Mouse (Mus musculus) thymus, postnatal 14 days (tissue): Measurements from ENCODE around the gene Fkbpl.

Experiments
- DNase-seq: peaks from one replicate; pipeline ENCODE4 v3.0.0; 2021

Gene Fkbpl

DNA sequence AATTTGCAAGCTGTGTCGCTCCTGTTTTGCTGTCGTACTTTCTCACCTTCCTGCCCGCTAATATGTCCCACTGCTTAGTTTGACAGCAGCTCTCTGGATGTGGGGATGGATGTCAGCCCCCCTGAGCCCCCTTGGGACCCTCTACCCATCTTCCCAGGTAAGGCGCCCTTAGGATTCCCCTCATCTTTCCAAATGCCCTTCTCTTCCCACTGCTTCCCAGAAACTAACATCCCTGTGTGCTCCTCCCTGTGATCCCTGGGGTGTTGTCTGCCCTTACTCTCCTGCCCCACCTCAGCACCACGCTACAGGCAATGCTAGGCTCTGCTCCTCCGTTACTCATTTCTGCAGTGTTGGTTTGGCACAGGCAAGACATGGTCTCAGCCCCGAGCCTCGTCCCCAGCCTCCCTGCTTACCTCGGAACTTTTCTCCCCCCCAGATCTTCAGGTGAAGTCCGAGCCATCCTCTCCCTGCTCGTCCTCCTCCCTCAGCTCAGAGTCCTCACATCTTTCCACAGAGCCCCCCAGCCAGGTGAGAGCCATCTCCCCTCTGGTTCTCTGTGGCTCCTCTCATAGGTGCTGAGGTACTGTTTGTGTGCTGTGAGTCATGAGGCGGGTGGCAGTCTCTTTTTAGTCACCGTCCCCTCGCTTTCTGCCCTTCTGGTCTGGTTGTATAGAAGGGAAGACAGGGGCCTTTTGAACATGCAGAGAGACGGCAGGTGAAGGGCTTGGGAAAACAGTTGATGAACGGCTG, 3.8 kb downstream of the Fkbpl start:
- no peak for DNase-seq

DNA sequence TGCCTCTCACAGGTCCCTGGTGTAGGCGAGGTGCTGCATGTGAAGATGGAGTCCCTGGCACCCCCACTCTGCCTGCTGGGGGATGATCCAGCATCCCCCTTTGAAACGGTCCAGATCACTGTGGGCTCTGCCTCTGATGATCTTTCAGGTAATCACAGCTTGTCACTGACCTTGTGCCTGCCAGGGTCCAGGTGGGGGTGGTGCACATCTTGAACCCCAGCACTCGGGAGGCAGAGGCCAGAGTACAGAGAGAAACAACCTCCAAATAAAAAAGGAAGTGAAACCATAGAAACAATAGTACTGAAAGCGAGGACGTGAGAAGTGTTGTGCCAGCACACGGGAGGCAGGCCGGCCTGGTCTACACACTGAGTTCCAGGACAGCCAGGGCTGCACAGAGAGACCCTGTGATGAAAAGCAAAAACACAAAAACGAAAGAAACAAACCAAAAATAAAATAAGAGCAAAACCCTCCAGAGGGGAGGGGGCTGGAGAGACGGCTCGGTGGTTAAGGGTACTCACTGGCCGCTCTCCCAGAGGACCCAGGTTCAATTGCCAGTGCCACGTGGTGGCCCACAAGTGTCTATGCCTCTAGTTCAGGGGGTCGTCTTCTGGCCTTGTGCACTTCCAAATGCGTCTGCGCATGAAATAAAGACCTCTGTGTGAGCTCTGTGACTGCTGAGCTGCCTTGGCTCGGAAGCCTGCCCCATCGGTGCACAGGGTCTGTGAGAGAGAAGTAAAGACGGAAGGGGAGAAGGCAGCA, 4.7 kb downstream of the Fkbpl start:
- no peak for DNase-seq

DNA sequence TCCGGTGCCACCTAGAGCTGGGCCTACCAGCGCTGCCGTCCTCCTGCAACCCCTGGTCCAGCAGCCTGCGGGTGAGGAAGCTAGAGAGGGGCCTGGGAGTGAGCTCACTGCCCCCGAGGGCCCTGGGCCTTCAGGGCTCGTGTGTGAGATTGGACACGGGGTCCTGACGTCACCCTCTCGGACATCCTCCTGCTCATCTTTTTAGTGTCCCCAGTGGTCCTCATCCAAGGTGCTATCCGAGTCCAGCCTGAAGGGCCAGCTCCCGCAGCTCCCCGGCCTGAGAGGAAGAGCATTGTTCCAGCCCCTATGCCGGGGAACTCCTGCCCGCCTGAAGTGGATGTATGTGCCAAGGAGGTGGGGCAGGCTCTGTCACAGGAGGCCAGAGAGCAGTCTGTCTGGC, 6.2 kb downstream of the Fkbpl start:
- peak; percentile 2 for DNase-seq

DNA sequence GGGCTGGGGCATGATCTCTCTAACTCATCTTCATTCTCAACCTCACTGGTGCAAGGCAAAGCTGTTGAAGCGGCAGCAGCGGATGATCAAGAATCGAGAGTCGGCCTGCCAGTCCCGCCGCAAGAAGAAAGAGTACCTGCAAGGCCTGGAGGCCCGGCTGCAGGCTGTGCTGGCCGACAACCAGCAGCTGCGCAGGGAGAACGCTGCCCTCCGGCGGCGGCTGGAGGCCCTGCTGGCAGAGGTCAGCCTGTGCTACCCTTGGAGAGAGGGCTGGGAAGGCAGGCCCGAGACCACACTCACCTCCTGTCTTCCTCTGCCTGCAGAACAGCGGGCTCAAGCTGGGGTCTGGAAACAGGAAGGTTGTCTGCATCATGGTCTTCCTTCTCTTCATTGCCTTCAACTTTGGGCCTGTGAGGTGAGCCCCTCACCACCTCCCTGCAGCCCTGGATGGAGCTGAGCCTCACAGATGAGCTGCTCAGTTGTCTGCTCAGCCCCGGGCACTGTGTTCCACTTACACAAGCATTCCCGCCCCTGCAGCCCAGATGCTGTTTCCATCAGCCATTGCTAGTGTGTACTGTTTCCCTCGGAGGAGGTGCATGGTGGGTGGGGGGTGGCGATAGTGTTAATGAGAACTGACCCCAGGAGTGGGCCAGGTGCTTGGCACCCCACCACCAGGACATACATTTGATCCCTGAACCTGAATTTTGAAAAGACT, 7.1 kb downstream of the Fkbpl start:
- peak; percentile 75 for DNase-seq

DNA sequence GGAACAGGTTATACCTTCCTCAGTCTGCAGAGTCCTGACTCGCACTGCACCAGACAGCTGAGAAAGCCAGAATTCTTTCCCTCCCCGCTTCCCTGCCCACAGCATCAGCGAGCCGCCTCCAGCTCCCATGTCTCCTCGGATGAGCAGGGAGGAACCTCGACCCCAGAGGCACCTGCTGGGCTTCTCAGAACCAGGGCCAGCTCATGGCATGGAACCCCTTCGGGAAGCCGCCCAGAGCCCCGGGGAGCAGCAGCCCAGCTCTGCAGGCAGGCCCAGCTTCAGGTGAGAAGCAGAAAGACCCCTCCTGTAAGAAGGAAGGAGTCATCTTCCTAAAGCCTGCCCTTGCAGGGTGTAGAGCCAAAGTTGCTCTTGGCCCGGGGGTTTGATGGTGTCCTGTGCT, 8.0 kb downstream of the Fkbpl start:
- DNase-seq = no peak

DNA sequence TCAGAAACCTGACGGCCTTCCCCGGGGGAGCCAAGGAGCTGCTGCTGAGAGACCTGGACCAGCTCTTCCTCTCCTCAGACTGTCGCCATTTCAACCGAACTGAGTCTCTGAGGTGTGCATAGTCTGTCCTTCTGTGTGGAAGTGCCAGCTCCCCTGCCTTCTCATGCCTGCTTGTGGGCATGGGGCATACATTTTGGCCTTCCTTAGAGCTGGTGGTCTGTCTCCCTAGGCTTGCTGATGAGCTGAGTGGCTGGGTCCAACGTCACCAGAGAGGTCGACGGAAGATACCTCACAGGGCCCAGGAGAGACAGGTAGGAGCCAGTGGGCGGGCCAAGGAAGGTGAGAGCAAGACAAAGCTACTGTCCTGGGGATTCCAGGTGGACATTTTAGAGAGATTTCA, 8.4 kb downstream of the Fkbpl start:
- no peak for DNase-seq

DNA sequence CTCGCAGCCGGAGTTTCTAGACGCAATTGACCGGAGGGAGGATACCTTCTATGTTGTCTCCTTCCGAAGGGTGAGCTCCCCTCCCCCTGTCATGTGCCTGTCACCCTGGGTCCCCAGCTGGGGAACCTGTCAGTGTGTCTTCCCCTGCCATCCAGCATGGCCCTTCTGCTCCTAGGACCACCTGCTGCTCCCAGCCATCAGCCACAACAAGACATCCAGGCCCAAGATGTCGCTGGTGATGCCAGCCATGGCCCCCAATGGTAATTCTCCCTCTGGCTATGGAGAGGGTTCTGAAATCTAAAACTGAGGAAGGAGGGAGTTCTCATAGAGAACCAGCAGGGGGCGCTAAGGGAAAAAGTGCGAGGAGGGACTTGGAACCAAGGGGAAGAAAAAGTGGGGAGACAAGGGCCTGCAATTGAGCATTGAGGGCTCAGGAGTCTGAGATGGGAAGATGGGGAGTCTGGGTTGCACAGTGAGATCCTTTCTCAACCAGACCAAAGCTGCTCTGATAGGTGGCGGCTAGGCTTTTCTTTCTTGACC, 9.3 kb downstream of the Fkbpl start:
- peak; percentile 66 for DNase-seq

DNA sequence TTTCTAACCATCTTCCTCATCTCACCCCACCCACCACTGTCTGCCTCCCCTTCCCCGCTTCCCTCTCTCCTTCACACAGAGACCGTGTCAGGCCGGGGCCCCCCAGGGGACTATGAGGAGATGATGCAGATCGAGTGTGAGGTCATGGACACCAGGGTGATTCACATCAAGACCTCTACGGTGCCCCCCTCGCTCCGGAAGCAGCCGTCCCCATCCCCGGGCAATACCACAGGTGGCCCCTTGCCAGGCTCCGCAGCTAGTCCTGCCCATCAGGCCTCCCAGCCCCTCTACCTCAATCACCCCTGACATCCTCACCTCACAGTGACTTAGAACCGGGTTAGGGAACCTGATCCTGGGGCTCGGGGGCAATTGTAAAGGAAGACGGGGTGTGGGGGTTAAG, 9.8 kb downstream of the Fkbpl start:
- DNase-seq = no peak

DNA sequence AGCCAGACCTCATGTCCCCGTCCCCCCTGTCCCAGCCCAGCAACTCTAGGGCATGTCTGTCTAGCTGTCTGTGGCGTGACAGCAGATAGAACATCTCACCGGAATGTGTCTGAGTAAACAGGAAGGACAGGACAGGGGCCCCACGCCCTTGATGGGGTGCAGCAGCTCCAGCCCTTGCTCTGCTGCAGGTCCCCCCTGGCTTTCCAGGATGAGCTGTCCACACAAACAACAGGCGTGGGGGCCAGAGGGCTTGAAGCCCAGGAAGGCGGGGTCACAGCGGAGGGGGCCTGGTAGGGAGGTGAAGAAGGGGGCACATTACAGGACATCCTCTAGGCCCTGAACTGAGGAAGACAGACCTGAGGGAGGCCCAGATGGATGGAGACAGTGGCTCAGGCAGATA, 10.6 kb downstream of the Fkbpl start:
- DNase-seq = no peak

DNA sequence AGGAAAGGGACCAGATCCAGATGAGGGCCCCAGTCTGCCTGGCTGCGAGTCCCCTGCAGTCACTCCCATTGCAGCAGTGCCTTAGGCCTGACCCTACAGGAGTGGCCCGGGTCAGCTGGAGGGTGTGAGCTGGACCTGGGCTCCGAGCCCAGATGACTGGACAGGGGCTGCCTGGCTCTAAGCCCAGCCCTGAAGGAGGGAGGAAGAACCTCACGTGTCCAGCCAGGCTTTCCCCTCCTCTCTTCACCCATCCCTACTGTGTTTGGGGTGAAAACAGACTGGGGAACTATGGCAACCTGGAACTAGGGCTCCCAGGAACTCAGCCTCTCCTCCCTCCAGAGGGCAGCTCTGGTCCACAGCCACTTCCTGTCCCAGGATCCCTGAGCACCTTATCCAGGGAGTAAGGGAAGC, 11.0 kb downstream of the Fkbpl start:
- no peak for DNase-seq

DNA sequence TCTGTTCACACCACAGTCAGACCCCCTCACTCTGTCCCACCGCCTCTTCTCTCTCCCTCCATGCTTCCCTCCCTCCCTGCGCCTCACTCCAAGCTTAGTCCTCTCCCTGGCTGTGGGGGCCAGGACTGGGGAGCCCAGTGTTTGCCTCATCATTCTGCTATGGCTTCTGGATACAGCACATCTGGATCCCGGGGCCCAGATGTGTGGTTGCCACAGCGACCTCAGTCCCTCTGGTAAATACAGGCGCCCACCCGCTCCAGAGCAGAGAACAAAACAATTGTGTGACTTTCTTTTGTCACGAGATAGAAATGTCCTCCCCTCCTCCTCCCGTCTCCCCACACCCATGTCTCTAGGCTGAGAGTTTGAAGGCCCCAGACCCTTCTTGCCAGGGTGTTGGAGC, 12.1 kb downstream of the Fkbpl start:
- DNase-seq = no peak

DNA sequence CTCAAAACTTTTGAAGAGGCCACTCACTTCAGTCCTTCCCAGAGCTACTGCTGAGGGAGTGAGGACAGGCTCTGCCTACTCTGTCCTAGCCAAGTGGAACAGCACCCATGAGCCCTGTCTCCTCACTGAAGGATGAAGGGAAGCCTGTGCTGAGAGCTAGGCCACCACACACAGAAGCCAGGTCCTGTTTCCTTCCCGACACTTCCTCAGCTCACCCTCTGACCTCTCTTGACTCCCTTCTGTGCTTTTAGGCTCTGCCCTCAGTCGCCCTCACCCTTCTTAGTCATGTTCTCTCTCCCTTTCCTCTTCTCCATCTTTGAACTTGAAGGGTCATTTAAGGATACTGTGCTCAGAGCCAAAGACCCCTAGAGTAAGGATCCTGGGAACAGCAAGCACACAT, 12.7 kb downstream of the Fkbpl start:
- DNase-seq = no peak

DNA sequence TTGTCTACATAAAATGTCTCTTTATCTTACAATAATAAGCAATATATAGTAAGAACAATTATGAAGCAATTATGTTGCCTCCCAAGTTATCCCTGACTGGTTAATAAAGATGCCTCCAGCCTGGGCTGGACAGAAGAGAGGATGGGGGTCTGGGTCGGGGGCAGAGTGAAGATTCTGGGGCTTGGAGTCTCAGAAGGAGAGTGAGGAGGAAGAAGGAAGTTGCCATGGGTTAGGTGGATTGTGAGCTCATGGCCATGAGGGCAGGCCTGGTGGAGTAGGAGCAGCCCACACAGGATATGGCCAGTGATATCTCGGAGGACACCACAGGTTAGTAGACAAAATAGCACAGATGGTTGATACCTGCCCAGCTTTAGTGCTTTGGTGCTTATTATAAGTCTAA, 13.6 kb downstream of the Fkbpl start:
- DNase-seq = no peak

DNA sequence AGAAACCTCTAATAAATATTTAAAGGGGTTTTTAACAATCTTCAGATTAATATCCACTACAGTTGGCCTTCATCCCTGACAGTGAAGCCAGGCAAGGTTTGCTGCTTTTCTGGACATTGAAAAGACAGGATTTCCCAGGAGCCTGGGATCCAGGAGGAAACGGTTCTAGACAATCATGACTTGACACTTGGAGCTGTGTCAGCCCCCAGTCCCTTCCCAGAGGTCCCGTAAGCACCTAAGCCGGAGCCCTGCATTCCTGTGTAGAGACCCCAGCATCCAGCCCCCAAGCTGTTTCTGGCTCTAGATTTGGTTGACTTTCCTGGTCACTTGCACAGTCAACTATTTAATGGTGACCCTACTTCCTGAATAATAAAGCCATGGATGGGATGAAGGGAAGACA, 14.0 kb downstream of the Fkbpl start:
- no peak for DNase-seq

DNA sequence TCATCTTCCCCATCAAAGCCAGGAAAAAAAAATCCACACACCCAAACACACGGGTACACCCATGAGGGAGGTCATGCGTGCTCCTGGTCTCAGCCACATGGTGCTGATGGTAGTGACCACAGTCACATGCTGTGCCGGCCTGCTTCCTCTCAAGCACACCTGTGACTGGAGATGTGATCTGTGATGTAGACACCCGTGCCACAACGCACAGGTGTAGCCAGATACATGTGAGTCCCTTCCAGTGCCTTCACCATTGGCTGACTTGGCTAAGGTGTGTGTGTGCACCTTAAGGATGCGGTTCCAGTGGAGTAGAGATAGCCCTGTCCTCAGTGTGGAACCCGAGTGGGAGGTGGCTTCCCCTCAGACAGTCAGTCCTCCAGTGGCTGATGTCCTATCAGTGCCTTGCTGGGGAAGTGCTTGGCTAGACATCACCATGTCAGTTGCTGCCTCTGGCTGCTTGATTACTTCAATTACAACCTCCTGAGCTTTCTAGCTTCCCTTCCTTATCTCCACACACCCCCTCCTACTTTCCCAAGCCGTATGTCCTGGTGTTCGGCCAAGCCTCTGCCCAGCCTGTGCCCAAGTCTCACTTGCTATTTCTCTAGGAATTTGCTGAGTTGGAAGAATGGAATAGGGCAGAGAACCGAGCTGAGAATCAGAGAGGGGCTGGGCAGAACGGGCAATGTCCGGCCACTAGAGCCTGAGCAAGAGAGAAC, 14.8 kb downstream of the Fkbpl start:
- no peak for DNase-seq

DNA sequence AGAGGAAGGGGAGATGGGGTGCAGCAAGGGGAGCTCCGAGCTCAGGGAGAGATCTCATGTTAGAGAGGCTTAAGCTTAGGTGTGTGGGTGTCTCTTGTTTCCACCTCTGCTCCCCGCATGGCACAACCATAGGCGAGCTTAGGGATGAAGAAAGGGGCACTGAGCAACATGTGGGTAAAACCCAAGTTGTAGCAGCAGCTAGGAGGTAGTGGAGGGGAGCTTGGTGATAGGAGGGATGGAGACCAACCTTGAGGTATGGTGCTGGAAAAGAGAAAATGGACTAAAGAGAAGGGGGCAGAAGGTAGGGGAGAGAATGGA, 15.3 kb downstream of the Fkbpl start:
- DNase-seq = no peak

DNA sequence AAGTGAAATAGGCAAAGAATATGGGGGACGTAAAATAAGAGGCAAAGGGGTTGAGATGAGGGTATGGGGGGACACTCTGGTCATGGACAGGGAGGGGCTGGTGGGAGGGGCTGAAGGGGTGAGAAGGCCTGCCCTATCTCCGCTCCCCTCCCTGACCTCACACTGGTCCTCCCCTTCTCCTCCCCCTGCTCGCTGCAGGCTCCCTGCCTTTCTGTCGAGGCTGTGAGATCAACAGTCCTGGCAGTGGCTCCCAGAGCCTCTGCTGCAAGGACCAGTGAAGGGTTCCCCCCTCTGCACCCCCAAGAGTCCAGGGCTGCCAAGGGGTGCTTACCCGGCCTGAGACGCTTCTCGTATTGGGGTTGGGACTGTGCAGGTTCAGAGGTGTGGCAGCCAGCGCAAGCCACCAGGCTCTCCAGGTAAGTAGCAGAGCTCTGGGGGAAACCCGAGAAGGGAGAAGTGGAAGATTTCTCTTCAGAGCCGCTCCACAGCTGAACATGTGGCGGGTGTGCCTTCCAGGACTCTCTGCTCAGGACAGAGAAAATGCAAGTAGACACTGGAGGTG, 15.8 kb downstream of the Fkbpl start:
- no peak for DNase-seq

DNA sequence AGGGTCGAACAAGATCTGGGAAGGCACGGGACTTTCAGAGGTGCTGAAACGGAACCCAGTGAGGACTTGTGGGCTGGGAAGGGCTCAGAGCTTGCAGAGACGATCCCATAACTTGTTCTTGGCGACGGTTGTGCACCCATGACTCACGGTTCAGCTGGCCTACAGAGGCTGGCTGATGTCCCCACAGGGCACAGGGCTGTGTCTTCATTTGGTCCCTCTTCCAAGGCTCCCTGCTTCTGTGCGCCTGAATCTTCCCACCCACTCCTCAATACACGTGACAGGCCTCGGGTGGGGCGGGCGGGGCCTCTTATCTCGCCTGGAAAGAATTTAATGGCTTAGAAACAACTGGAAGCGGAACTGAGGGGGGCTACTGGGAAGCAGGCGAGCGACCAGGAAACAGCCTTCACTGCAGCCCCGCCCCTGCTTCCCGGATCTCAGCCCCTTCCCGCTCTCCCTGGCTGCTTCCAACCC, 16.6 kb downstream of the Fkbpl start:
- no peak for DNase-seq

DNA sequence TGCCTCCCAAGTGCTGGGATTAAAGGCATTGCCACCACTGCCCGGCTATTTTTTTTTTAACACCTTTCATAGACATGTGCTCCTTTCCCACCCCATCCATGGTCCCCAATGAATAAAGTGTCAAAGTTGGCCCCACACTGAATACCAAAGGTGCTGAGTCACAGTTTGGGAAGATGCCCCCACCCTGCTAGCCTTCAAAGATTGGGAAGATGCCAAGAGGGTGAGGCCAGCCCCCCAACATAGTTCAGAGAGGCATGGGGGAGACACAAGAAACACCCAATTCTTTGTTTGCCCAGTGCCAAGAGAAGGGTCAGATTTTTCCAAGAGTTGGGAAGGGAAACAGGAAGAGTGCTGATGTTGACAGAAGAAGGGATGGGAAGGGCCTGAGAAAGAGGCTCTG, 17.9 kb downstream of the Fkbpl start:
- no peak for DNase-seq

DNA sequence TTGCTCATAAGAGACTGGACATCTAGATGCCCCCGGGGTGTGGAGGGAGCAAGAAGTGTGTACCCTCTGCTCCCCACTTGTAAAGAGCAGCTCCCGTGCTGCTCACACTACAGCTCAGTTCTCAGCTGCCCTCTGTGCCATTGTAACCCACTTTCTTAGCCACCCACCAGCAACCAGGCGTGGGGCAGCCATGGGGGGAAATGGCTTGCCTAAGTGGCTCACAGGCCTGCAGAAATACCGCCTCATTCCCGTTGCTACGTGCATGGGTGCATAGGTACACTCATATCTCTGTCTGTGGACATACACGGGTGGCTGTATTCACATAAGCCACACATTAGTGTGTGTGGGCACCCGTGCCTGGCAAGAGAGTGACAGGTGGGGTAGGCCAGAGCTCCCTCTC, 18.4 kb downstream of the Fkbpl start:
- DNase-seq = no peak

DNA sequence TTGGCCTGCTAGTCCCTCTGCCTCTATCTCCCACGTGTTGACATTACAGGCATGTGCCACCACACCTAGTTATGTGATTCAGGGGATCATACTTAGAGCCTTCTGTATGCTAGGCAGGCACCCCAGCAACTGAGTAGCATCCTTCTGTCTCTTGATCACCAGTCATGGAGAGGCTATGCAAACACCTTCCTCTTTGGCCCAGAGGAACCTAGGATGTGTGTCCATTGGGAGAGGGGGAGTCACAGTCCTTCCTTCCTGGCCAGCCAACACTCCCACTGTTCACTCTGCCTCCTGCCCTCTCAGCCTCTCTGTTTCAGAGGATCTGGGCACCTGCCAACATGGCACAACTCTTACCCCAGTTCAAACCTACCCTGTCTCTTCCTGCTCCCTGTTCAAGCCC, 19.0 kb downstream of the Fkbpl start:
- no peak for DNase-seq

DNA sequence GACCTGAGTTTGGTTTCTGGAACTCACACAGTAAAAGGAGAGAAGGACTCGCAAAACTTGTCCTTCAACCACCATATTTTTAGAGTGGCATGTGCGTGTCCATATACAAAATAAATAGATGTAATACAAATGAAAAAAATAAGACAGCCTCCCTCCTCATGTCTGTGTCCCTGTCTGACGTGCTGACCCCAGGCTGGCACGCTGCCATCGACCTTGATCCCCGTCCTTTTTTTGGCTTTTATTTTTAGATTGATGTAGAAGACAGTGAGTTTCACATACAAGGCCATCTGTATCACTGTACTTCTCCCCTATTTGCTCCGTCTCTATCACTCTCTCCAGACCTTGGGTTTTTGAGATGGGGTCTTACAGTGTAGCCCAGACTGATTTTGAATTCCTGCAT, 19.9 kb downstream of the Fkbpl start:
- DNase-seq = no peak

DNA sequence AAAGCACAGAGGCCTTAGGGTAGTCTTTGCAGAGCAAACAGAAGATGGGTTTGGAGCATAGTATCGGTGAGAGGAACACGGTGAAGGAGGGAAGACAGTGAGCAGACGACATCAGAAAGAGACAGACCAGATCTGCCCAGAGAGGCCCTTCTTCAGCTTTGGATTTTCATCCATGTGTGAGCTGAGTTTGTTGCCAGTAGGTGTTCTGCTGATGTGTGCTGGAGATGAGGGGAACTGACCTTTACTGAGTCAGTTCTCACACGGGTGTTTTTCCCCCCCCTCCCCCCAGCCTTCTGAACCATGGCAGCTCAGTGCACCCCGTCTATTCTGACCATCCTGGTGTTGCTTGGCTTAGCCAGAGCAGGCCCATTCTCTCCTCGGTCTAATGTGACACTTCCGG, 25.7 kb downstream of the Fkbpl start, which contains the start of gene Tnxb:
TSS of gene Tnxb (plus strand) at position 301 of the 400 bp plus-strand sequence.
- no peak for DNase-seq
